Mouse (Mus musculus) cerebellum, adult 2 months (tissue): ENCODE results near the gene Dennd6b.

Experiments used
- CTCF ChIP-seq: fragments of 200-500 bp; IDR thresholded peaks from 2 replicates; pipeline ENCODE4 v1.5.1; 2011; ENCODE audit warnings: low read depth, mild to moderate bottlenecking, control low read depth, low read length, moderate library complexity, borderline replicate concordance; ENCODE audit not compliant: insufficient read depth
- POLR2A ChIP-seq: fragments of 200-500 bp; IDR thresholded peaks from 2 replicates; pipeline ENCODE4 v1.6.1; 2011; ENCODE audit warnings: low read length, control low read depth, borderline replicate concordance; ENCODE audit not compliant: insufficient read depth

- no peak for TF ChIP-seq CTCF
- no peak for TF ChIP-seq POLR2A
These were observed 11.4 kb downstream of the Dennd6b start for GRCm38 (mm10) chr15:89184937-89185227.
